Mouse (Mus musculus): ENCODE data around the gene Atp5mpl. TPM values are rescaled to one million over a fixed set of nuclear protein-coding genes. Genes with fewer than 3 reads are reported as not detected.
A peak's percentile ranks its signal among the peaks of the same experiment; 100 is the strongest.

The Atp5mpl gene
- polyA plus RNA-seq, 2 experiments = 139 to 642 TPM

- no peaks in the 10 kb centered on the region for H3K27me3 ChIP-seq (ENCODE audit: control insufficient read depth, insufficient read depth, low read length)
- WGBS (ENCODE audit: insufficient replicate concordance) = 42% methylated on average over 24 of the region's 24 CpGs
- ATAC-seq (ENCODE audit: insufficient read depth) (no peak), DNase-seq (ENCODE audit: low read depth in 3 of 3, low spot score in 3 of 3) (no peak)
- no peak overlapping the region for H3K4me3 ChIP-seq (ENCODE audit: insufficient read depth in 1 of 2, low read depth in 2 of 2, low read length in 2 of 2)
- H3K4me2 ChIP-seq (ENCODE audit: low read depth) = peak overlapping the region; percentile 26; the same call in 1 of the 2 replicates
- TF ChIP-seq CTCF (IDR thresholded peaks at IDR 0.05; ENCODE audit: low read depth) (no peak), EP300 (IDR thresholded peaks at IDR 0.05; ENCODE audit: low read depth) (no peak)
- no peaks in the 10 kb centered on the region for H3K9me3 ChIP-seq (ENCODE audit: control insufficient read depth, low read length)
- H3K9ac ChIP-seq (replicated peaks) = no peak overlapping the region
- H3K4me1 ChIP-seq (replicated peaks; ENCODE audit: control insufficient read depth in 2 of 2, insufficient read depth in 2 of 2, low read length in 1 of 2) = peaks cover 6 to 21% of the 10 kb centered on the region in 2 experiments; a peak in 3 of 4 replicates
- no peak overlapping the region for H3K27ac ChIP-seq
- no peaks in the 10 kb centered on the region for H3K36me3 ChIP-seq (replicated peaks; ENCODE audit: control insufficient read depth, insufficient read depth, low read depth)
These were observed 29.8 kb downstream of the Atp5mpl start for GRCm38 (mm10) chr12:111936706-111937550.

DNA sequence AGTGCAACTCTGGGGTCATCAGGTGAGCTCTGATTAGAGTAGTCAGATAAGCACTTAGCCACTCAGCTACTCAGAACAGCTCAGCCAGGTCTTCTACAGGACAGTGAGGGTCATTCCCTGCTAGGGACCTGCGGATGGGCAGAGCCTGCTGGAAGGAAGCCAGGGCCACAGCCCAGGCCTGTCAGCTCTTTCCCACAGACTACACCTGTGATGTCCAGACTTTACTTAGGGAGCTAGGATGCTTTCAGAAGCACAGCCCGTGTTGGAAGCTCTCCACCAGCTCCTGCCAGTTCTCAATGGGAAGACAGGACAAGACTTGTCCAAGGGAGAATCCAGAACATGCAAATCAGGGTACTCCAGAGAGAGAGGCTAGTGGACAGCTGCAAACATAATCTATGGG is 32.8 kb downstream of the Atp5mpl start:
- Histone ChIP-seq H3K27ac (no peak overlapping the region), H3K36me3 (replicated peaks; ENCODE audit: control insufficient read depth, insufficient read depth, low read depth) (no peaks in the 10 kb centered on the region), H3K9ac (replicated peaks) (no peak overlapping the region), H3K4me1 (replicated peaks; ENCODE audit: control insufficient read depth in 2 of 2, insufficient read depth in 2 of 2, low read length in 1 of 2) (peaks cover 6 to 21% of the 10 kb centered on the region in 2 experiments; a peak in 3 of 4 replicates), H3K27me3 (ENCODE audit: control insufficient read depth, insufficient read depth, low read length) (no peaks in the 10 kb centered on the region), H3K4me3 (ENCODE audit: insufficient read depth in 1 of 2, low read depth in 2 of 2, low read length in 2 of 2) (no peak overlapping the region), H3K4me2 (ENCODE audit: low read depth) (peak overlapping the region; percentile 21; the same call in 1 of the 2 replicates), H3K9me3 (ENCODE audit: control insufficient read depth, low read length) (no peaks in the 10 kb centered on the region)
- 66% methylated on average over 2 of the region's 2 CpGs for WGBS (ENCODE audit: insufficient replicate concordance)
- ATAC-seq (ENCODE audit: insufficient read depth) (no peak), DNase-seq (ENCODE audit: low read depth in 3 of 3, low spot score in 3 of 3) (no peak)
- TF ChIP-seq CTCF (IDR thresholded peaks at IDR 0.05; ENCODE audit: low read depth) (no peak), EP300 (IDR thresholded peaks at IDR 0.05; ENCODE audit: low read depth) (no peak)

DNA sequence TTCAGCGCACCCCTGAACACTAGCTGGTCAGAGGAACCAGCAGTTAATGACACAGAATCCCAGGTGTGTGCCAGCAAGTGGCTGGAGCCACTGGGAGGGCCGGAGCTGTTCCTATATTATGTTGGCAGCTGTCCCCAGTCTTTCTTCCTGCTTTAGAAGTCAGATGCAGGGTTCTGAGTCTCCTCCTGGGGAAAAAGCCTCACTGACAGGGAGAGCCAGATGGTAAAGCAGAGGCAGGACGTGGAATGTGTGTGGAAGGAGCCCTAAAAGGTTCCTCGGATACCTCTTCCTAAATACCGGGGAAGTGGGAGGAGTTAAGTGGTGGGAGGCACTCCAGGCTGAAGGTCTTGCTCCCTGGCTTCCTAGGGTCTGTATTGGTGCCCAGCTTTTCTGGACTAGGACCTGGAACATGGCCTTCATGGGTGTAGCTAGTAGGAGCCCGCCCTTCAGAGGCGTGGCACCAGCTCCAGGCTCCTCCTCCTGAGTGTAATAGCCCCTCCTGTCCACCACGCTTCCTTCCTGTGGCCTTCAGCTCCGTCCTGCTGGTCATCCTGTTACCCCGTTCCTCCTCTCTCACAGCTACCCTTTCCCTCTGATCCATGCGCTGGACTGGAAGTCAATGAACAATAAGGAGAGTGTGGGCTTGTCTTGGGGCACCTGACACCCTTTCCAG is 33.6 kb downstream of the Atp5mpl start:
- no peaks in the 10 kb centered on the region for H3K36me3 ChIP-seq (replicated peaks; ENCODE audit: control insufficient read depth, insufficient read depth, low read depth)
- peak overlapping the region; percentile 21 for H3K4me2 ChIP-seq (ENCODE audit: low read depth)
- H3K4me3 ChIP-seq (ENCODE audit: insufficient read depth in 1 of 2, low read depth in 2 of 2, low read length in 2 of 2) = no peak overlapping the region
- H3K9ac ChIP-seq (replicated peaks) = no peak overlapping the region
- WGBS (ENCODE audit: insufficient replicate concordance) = 35% methylated on average over 11 of the region's 11 CpGs
- TF ChIP-seq CTCF (IDR thresholded peaks at IDR 0.05; ENCODE audit: low read depth) (peak; percentile 28; the same call in 1 of the 2 replicates), EP300 (IDR thresholded peaks at IDR 0.05; ENCODE audit: low read depth) (no peak)
- H3K9me3 ChIP-seq (ENCODE audit: control insufficient read depth, low read length) = no peaks in the 10 kb centered on the region
- DNase-seq (ENCODE audit: low read depth in 3 of 3, low spot score in 3 of 3) (no peak), ATAC-seq (ENCODE audit: insufficient read depth) (peak; percentile 60; the same call in 1 of the 2 replicates)
- peaks cover 3 to 17% of the 10 kb centered on the region in 2 experiments; a peak in 2 of 4 replicates for H3K4me1 ChIP-seq (replicated peaks; ENCODE audit: control insufficient read depth in 2 of 2, insufficient read depth in 2 of 2, low read length in 1 of 2)
- no peak overlapping the region for H3K27ac ChIP-seq
- H3K27me3 ChIP-seq (ENCODE audit: control insufficient read depth, insufficient read depth, low read length) = no peaks in the 10 kb centered on the region

DNA sequence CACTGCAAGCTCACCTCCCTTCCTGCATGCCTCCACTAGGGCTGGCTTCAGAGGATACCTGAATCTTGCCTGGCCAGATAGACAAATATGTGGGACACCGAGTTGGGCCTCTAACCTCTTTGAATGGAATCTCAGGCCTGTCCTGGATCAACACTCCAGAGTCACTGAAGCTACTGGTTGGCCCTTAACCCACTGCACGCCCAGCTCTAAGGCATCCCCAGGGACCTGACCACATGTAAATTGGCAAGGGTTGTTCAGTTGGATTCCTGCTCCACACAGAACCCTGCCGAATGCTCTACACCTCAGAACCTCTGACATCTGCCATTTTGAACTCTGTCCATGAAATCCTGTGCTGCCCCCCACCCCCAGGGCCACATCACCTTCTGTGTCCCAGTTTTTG is 34.3 kb downstream of the Atp5mpl start:
- H3K4me2 ChIP-seq (ENCODE audit: low read depth) = no peak overlapping the region
- H3K9me3 ChIP-seq (ENCODE audit: control insufficient read depth, low read length) = no peaks in the 10 kb centered on the region
- H3K27ac ChIP-seq = no peak overlapping the region
- H3K9ac ChIP-seq (replicated peaks) = no peak overlapping the region
- H3K4me3 ChIP-seq (ENCODE audit: insufficient read depth in 1 of 2, low read depth in 2 of 2, low read length in 2 of 2) = no peak overlapping the region
- no peaks in the 10 kb centered on the region for H3K36me3 ChIP-seq (replicated peaks; ENCODE audit: control insufficient read depth, insufficient read depth, low read depth)
- peaks cover 3 to 17% of the 10 kb centered on the region in 2 experiments; a peak in 2 of 4 replicates for H3K4me1 ChIP-seq (replicated peaks; ENCODE audit: control insufficient read depth in 2 of 2, insufficient read depth in 2 of 2, low read length in 1 of 2)
- 52% methylated on average over 3 of the region's 3 CpGs for WGBS (ENCODE audit: insufficient replicate concordance)
- no peak for ATAC-seq (ENCODE audit: insufficient read depth)
- TF ChIP-seq CTCF (IDR thresholded peaks at IDR 0.05; ENCODE audit: low read depth) = no peak
- no peak for TF ChIP-seq EP300 (IDR thresholded peaks at IDR 0.05; ENCODE audit: low read depth)
- no peak for DNase-seq (ENCODE audit: low read depth in 3 of 3, low spot score in 3 of 3)
- H3K27me3 ChIP-seq (ENCODE audit: control insufficient read depth, insufficient read depth, low read length) = no peaks in the 10 kb centered on the region
